Mouse (Mus musculus): ENCODE measurements around the gene Kank1.

Kank1 gene

GRCm38 (mm10) chr19:25366620-25367019 is 129.8 kb downstream of the Kank1 start:
- DNase-seq (ENCODE audit: low spot score): no peak

DNA sequence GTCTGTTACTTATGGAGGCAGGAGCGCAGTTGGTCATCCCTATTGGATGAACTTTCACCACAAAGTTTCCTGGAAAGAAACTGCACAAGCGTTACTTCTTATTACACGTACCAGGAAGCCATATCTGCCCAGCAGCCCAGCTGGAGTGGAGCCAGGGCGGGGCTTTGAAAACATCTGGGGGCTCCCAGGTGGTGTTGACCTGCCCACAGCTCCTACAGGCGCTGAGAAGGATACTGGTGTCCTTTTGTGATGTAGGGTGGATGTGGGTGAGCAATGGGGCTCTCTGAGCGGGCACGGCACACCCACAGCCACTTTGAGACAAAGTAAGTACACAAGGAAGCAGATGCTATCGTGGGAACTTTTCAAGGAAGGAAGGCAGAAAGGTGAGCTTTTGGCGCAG is 133.7 kb downstream of the Kank1 start:
- DNase-seq (ENCODE audit: low spot score): no peak

- no peak for DNase-seq (ENCODE audit: low spot score)
These were observed 136.0 kb downstream of the Kank1 start for GRCm38 (mm10) chr19:25372794-25373193.

- no peak for DNase-seq (ENCODE audit: low spot score)
These were observed 136.8 kb downstream of the Kank1 start for GRCm38 (mm10) chr19:25373594-25373993.

- DNase-seq (ENCODE audit: low spot score): no peak
These were observed 137.4 kb downstream of the Kank1 start for GRCm38 (mm10) chr19:25374191-25374590.

DNA sequence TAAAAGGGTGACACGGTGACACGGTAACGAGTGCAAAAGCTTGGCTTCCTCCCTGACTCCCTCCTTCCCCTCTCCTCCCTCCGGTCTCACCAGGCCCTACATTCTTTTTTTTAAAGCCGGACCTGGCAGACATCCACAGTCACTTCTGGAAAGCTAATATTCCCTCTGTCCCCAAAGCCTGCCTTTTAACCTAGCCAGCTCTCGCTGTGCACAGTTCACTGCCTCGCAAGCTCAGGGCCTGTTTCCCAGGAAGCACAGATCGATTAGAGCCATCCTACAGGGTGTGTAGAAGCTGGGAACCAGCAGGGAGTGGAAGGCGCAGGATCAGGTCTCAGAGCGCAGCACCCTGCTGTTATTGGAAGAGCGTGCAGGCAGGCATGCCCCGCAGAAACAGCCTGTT is 138.2 kb downstream of the Kank1 start:
- DNase-seq (ENCODE audit: low spot score): peak; percentile 19

GRCm38 (mm10) chr19:25376871-25377270 is 140.1 kb downstream of the Kank1 start:
- no peak for DNase-seq (ENCODE audit: low spot score)

GRCm38 (mm10) chr19:25380675-25381074 is 143.9 kb downstream of the Kank1 start:
- no peak for DNase-seq (ENCODE audit: low spot score)

- no peak for DNase-seq (ENCODE audit: low spot score)
These were observed 145.2 kb downstream of the Kank1 start for GRCm38 (mm10) chr19:25381972-25382371.

DNA sequence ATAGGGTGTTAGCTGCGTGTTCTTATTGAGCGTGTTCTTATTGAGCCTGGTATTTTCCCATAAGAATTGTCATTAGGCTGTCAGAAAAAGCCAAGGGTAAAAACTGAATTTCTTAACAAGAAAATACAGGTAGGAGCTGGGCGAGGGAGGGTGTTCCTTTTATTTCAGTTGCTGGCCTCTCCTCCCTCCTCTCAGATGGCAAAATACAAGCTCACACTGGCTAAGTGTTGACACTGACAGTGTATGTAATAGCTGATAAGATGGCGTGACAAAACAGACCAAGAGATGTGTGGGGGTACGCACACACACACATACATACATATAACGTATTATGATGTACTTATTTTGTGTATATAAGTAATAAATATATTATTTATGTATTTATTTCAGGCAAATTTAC is 145.7 kb downstream of the Kank1 start:
- DNase-seq (ENCODE audit: low spot score): no peak

DNA sequence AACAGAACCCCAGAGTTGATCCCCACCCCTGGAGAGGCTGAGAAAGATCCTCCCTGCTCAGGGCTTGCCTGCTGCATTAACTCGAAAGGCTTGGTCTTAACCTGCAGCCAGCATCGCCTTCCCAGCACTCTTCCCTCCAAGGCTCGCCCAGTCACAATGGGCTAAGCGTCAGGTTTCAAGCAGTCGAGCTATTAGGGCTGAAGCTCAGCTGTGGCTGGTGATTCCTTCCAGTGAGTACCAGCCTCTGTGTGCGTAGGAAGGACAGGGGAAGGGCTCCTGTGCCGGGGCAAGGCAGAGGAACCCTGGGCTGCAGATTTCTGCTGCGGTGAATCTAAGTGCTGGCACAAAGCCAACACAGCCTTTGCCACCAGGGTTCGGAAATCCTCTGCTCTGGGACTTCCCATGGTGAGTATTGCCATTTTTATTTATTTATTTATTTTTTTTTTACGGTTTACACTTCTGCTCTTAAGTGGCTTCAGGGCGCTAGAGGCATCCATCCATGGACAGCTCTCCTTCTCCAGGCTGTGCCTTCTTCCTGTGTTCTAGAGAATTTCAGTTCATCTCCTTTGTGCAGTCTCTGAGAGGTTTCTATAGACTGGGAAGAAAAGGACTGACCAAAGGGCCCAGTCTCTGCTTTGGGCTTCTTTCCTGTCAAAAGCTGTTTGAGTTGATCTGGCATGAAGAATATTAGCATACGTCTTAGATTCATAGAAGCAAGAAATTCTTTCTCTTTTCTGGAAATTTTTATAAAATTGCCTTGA is 146.8 kb downstream of the Kank1 start:
- DNase-seq (ENCODE audit: low spot score): no peak

GRCm38 (mm10) chr19:25385981-25386380 is 149.2 kb downstream of the Kank1 start:
- DNase-seq (ENCODE audit: low spot score): no peak

- no peak for DNase-seq (ENCODE audit: low spot score)
These were observed 150.1 kb downstream of the Kank1 start for GRCm38 (mm10) chr19:25386679-25387470.

- no peak for DNase-seq (ENCODE audit: low spot score)
These were observed 151.1 kb downstream of the Kank1 start for GRCm38 (mm10) chr19:25387902-25388301.

- DNase-seq (ENCODE audit: low spot score): no peak
These were observed 155.4 kb downstream of the Kank1 start for GRCm38 (mm10) chr19:25392135-25392534.

GRCm38 (mm10) chr19:25395035-25395434 is 158.3 kb downstream of the Kank1 start:
- DNase-seq (ENCODE audit: low spot score): no peak

GRCm38 (mm10) chr19:25396709-25397266 is 160.0 kb downstream of the Kank1 start:
- no peak for DNase-seq (ENCODE audit: low spot score)

DNA sequence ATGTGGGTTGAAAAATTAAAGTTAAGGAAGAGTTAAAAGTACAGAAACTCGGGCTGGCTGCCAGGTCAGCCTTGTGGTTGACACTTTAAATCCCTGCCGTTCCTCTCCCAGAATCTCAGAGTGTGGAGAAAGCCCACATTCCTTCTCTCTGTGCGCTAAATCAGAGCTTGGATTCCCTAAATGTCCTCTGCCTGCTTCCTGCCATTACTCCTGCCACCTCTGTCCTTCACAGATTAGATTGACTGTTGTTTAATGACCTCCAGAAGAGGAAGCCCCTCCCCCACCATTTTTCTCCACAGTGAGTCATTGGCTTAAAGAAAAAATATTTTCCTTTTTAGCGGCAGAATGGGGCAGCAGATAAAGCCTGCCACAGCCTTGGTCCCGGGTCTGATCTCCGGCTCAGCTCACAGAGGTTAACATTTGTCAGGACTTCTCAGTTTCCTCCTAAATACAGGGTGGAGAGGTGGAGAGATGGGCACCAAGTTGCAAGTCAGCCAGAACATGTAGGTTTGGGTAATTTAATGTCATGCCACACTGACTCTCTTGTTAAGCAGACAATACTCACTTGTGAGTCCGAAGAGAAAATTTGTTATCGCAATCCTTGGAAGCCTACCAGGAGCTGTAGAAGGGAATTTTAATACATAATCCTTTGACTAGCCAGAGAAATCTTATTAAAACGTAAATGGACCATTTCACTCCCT is 162.9 kb downstream of the Kank1 start:
- DNase-seq (ENCODE audit: low spot score): no peak

GRCm38 (mm10) chr19:25400212-25400913 is 163.6 kb downstream of the Kank1 start:
- no peak for DNase-seq (ENCODE audit: low spot score)

GRCm38 (mm10) chr19:25401521-25401920 is 164.7 kb downstream of the Kank1 start:
- no peak for DNase-seq (ENCODE audit: low spot score)

DNA sequence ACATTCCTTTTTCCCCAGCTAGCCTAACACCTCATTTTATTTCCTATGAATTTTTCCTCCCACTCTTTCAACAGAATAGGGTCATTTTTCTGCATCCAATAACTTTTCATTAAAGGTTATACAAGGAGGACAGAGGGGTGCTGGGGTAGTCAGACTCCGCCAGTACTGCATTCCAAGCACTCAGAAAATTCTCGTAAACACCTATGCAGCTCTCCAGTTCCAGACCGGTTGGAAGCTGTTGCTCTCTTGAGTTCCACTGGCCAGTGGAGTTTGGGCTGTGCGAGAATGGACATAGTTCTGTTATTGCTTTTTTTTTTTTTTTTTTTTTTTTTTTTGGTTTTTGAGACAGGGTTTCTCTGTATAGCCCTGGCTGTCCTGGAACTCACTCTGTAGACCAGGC is 167.4 kb downstream of the Kank1 start:
- no peak for DNase-seq (ENCODE audit: low spot score)

- no peak for DNase-seq (ENCODE audit: low spot score)
These were observed 169.2 kb downstream of the Kank1 start for GRCm38 (mm10) chr19:25405987-25406386.
